Mouse (Mus musculus): ENCODE results near the gene Foxp1.

Foxp1 gene

GRCm38 (mm10) chr6:98948153-98949141, 574.1 kb downstream of the Foxp1 start:
- no peak for DNase-seq (ENCODE audit: low spot score in 2 of 2)

GRCm38 (mm10) chr6:98947486-98948152, 574.9 kb downstream of the Foxp1 start:
- no peak for DNase-seq (ENCODE audit: low spot score in 2 of 2)

GRCm38 (mm10) chr6:98946731-98947130, 575.8 kb downstream of the Foxp1 start:
- no peak for DNase-seq (ENCODE audit: low spot score in 2 of 2)

DNA sequence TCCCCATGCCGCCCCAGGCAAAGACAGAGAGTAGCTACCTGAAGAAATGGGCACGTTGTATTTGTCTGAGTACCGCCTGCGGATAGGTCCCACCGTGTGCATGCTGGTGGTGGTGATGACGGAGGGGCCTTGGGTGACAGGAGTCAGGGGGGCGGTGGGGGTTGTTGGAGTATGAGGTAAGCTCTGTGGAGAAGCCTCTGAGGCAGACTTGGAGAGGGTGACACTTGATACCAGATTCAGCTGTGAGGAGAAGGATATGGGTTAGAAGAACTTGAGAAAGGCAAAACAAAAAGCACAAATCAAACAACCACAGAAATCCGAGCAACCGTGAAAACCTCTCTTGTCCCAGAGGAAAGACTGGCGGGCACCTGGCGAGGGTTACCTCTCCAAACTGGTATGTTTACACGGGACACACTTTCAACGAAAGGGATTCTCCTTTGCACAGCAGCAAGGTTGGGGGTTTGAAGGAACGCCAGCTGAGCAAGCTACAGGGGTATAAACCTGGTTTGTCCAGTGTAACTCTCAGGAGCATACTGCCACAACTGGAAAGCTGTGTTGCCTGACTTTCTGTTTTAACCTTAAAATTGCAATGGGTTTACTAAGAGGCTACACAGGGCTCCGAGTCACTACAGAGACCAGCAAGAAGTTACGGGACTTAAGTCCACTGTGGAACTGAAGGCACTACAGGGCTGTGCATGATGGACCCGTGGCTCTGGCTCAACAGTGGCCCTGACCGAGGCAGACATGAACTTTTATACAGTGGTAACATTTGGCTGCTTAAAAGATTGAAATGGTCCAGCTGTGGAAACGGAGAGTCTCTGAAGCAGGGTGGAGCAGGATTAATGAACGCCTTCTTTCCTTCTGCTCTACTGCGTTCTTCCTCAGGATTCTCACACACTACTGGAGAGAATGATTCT, 576.8 kb downstream of the Foxp1 start:
- no peak for DNase-seq (ENCODE audit: low spot score in 2 of 2)

DNA sequence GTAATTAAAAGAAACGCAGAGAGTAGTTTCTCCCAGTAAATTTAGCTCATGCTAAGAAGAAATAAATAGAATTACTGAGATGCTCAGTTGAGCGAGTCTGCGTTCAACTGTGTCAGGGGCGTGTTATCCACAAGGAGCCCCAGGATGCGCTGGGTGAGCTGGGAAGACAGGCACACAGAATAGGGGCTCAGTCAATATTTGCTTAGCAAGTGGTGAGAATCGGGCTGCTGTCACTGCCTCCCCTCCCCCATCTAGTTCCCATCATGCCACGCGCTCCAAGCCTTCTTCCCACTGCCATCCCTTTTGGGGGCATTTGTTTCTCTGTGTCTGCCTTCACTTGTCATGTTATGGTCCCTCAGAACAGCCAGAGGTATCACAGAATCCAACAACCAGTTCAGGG, 584.2 kb downstream of the Foxp1 start:
- no peak for DNase-seq (ENCODE audit: low spot score in 2 of 2)

DNA sequence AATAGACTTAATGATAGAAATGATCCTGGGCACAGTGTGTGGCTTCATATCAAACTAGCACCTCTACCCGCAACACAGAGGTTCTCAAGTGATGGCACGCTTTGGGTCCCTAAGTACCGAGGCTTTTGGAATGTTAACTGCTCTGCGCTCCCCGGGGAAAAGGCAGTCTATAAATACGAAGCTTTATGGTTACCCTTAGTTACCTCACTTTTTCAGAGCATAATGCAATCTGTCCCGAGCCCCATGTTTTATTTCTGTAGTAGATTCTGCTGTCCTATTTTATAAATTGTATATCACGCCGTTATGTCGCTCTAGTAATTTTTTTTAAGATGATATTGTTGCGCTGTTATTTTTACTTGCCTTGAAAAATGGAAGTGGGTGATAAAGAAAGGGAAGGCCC, 585.0 kb downstream of the Foxp1 start:
- no peak for DNase-seq (ENCODE audit: low spot score in 2 of 2)

- no peak for DNase-seq (ENCODE audit: low spot score in 2 of 2)
These were observed 586.1 kb downstream of the Foxp1 start for GRCm38 (mm10) chr6:98936377-98936776.

DNA sequence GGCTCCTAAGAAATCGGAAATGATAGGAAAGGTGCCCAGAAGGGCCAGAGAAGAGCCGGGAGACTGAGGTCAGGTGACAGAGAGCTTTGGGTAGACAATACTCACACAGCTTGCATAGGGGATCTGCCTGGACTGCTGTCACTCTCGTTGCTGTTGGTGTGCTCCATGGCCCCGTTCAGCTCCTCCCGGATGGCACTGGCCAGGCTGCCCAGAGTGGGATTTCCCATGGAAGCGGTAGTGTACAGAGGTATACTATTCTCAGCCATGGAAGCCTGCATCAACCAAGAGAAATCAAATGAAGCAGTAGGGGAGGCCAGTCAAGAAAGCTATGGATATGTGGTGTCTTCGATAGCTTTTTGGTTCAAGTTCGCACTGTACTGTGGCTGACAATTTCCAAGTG, 587.4 kb downstream of the Foxp1 start:
- no peak for DNase-seq (ENCODE audit: low spot score in 2 of 2)

DNA sequence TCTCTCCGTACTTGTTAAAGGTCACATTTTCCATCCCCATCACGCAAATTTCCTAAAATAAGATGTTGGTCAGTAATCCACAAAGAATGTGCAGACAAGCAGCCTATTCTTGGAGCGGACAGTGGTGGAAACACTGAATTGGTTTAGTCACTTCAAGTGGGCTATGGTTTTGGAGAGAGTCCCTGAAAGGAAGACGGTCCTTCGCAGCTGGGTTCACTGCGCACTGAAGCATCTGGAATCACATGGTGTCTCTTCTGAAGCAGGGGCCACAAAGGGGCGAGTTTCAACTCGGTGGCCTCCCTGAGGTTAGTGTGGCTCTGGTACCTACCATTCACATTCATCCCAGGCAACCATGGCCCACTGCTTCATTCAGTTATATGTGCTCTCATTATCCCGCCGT, 588.1 kb downstream of the Foxp1 start:
- no peak for DNase-seq (ENCODE audit: low spot score in 2 of 2)

GRCm38 (mm10) chr6:98933135-98933724, 589.3 kb downstream of the Foxp1 start:
- DNase-seq (ENCODE audit: low spot score in 2 of 2): no peak

DNA sequence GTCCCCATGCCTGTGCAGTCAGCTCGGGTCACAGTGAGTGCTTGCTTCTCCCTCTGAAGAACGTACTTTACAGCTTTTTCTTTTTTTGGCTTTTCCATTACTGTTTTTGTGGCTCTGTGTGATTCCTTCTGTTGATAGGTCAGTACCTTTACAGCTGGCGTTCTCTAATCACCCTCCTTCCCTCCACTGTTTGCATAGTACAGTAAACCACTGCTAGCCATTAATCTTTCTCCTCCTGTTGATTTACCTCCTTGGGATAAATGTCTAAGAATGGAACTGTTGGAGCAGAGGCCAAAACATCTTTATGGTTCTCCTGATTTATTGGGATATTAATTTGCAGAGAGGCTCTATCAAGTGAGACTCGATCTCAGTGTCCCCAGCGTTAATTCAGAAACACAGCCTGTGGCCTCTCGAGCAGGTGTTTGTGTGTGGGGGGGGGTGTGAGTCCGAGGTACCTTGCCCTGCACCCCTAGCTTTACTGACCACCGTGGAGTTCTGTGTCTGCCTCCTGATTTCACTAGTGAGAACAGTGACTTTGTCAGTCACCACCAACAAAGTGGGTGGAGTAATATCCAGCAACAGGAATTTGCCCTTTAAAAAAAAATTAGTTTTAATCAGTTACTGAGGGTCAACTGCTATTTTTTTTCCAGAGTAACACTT, 590.5 kb downstream of the Foxp1 start:
- no peak for DNase-seq (ENCODE audit: low spot score in 2 of 2)

DNA sequence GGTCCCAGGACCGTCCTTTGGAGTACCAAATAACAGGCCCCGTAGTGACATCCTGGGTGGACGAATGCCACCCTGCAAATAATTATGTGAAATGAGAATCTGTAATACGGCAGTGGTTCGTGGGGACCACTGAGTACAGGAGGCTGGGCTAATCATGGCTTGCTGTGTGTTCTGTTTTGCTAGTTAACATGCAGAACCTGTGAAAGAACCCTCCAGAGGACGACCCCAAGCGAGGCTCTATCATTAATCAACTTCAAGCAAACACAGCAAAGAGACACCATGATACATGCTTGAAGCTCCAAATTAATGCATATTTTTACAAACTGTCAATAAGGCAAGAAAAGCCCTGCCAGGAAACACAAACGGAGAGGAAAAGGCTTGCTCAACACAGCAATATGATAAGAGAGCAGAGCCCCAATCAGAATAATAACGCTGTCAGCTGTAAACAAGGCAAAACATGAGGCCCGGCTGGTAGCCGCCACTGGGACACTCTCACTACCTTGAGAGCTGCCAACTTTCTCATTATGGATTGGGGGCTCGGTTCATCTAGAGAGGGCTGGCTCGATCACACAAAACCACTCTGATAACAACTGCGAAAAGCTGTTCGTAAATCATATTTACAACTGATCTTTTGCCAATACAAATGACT, 591.7 kb downstream of the Foxp1 start:
- DNase-seq (ENCODE audit: low spot score in 2 of 2): no peak

GRCm38 (mm10) chr6:98928365-98928764, 594.2 kb downstream of the Foxp1 start:
- DNase-seq (ENCODE audit: low spot score in 2 of 2): no peak

GRCm38 (mm10) chr6:98901259-98901658, 621.3 kb downstream of the Foxp1 start:
- DNase-seq (ENCODE audit: low spot score in 2 of 2): no peak

DNA sequence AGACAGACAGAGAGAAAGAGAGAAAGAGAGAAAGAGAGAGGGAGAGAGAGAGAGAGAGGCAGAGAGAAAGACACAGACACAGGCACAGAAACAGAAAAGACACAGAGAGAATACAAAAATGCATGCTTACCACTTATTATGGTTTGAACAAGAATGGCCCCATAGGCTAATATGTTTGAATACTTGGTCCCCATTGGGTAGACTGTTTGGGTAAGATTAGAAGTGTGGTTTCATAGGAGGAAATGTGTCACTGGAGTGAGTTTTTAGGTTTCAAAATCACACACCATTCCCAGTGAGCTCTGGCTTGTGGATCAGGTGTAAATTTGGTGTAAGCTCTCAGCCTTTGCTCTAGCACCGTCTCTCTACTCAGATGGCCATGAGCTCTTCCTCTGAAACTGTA, 644.3 kb downstream of the Foxp1 start:
- no peak for DNase-seq (ENCODE audit: low spot score in 2 of 2)

DNA sequence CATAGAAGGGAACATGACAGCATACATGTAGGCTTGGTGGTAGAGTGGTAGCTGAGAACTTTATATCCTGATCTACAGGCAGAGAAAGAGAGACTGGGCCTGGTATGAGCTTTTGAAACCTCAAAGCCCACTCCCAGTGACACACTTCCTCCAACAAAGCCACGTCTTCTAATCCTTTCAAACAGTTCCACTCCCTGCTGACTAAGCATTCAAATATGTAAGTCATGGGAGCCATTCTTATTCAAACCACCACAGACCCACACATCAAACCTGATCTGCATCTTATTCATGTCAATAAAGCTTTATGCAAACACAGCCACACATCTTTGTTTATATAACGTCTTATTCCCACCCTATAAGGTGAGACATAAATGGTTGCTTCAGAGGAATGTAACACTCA, 646.1 kb downstream of the Foxp1 start:
- DNase-seq (ENCODE audit: low spot score in 2 of 2): no peak
